Mouse (Mus musculus) small intestine, adult 2 months (tissue): ENCODE results near the gene Gm17482. TPM values are rescaled to one million over a fixed set of nuclear protein-coding genes. Genes with fewer than 3 reads are reported as not detected.
A peak's percentile ranks its signal among the peaks of the same experiment; 100 is the strongest.

Source experiments
- H3K27ac ChIP-seq: fragments of 200-500 bp; 2 replicates; pipeline ENCODE4 v1.5.1; 2012; ENCODE audit warnings: low read depth, low read length, control low read depth, inconsistent platforms; ENCODE audit not compliant: insufficient read depth
- H3K27me3 ChIP-seq: fragments of 200-500 bp; 2 replicates; pipeline ENCODE4 v1.6.1; 2012; ENCODE audit warnings: mild to moderate bottlenecking, moderate library complexity, low read length, inconsistent platforms; ENCODE audit not compliant: control insufficient read depth, insufficient read depth
- H3K36me3 ChIP-seq: fragments of 200-500 bp; 2 replicates; pipeline ENCODE4 v1.6.1; 2012; ENCODE audit warnings: mild to moderate bottlenecking, low read length, control low read depth, inconsistent platforms; ENCODE audit not compliant: control insufficient read depth, insufficient read depth
- H3K4me1 ChIP-seq: fragments of 200-500 bp; 2 replicates; pipeline ENCODE4 v1.6.1; 2012; ENCODE audit warnings: low read length, inconsistent platforms, mixed read lengths; ENCODE audit not compliant: control insufficient read depth, insufficient read depth, insufficient read length
- H3K4me3 ChIP-seq: fragments of 200-500 bp; 2 replicates; pipeline ENCODE4 v1.5.1; 2012; ENCODE audit warnings: low read depth, mild to moderate bottlenecking, control low read depth, inconsistent platforms, low read length, moderate library complexity
- CTCF ChIP-seq: fragments of 200-500 bp; IDR thresholded peaks from 2 replicates; pipeline ENCODE4 v1.5.1; 2012; ENCODE audit warnings: low read depth, mild to moderate bottlenecking, control low read depth, inconsistent platforms, low read length, moderate library complexity, mixed read lengths; ENCODE audit not compliant: insufficient replicate concordance, insufficient read length; ENCODE audit errors: extremely low read depth
- POLR2A ChIP-seq: fragments of 200-500 bp; IDR thresholded peaks from 2 replicates; pipeline ENCODE4 v1.6.1; 2012; ENCODE audit warnings: low read depth, mild to moderate bottlenecking, control low read depth, inconsistent platforms, low read length, moderate library complexity
- WGBS: fragments of 180-500 bp; shearing (Covaris S2); methylation state at CpG from one replicate; pipeline ENCODE4 v1.1.7; 2018; 5-methylcytosine and 5-hydroxymethylcytosine counted together
- polyA plus RNA-seq: library from polyadenylated mRNA; depleted of rRNA; stranded (reverse); fragments of >200 nt; gene quantifications from 2 replicates; pipeline ENCODE4 v1.2.3, GENCODE M21; 2012

Gm17482 gene
- polyA plus RNA-seq, 1 experiment = not detected

DNA sequence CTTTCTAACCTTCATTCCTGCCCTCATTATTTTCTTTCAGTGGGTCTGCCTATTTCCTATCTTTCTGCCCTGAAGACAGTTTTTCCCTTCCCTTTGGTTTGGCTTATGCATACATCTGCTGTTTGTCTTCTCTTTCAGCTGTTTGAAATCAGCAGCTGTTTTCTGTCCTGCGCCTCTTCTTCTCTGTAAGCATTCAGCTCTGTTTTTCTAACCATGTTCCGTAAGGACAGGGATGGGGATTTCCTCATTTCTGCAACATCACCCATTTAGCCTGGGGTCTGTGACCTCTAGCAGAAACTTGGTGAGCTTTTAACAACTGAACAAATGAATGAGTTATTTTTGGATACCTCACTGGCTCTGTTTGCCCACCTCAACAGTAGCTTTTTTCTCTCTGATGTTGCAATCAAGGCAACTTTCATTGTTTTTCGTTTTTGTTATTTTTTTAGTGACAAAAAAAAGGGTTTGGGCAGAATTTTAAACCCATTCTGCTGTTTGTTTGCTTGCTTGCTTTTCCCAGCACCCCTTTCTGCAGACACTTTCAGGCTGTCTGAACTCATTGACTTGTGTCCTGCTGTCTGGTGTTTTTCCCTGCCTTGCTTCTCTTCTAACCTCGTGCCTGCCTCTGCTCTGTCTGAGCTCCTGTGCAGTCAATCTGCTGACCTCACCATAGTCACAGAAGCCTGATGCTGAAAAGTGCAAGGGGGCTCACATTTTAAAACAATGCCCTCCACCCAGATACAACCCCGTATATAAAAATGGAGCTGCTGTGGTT lies 14.8 kb upstream of the Gm17482 start:
- Histone ChIP-seq H3K4me1 (no peaks in the 10 kb centered on the region), H3K27ac (no peak overlapping the region), H3K4me3 (no peak overlapping the region), H3K27me3 (no peaks in the 10 kb centered on the region), H3K36me3 (no peaks in the 10 kb centered on the region)
- 59% methylated on average over 5 of the region's 5 CpGs for WGBS
- TF ChIP-seq POLR2A (no peak), CTCF (no peak)

DNA sequence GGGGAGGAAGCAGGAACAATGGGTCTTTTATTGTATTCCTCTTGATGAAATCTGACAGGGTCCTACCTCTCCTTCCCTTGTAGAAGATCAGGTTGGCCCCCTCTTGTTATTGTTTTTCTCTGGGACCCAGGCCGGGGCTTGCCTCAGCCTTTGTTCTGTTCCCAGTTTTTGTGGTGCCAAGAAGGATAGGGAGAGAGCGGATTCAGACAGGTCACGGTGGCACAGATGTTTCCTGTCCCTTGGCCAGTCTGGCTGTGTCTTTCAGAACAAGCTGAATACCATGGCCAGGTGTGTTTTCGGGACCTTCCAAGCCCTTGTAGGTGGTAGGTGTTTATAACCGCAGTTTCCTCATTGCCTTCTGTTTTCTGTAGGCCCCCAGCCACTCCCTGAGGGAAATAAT lies 14.0 kb upstream of the Gm17482 start:
- no peaks in the 10 kb centered on the region for H3K36me3 ChIP-seq
- TF ChIP-seq CTCF = no peak
- TF ChIP-seq POLR2A = no peak
- 33% methylated on average over 5 of the region's 5 CpGs for WGBS
- H3K4me3 ChIP-seq = no peak overlapping the region
- no peak overlapping the region for H3K27ac ChIP-seq
- H3K27me3 ChIP-seq = no peaks in the 10 kb centered on the region
- H3K4me1 ChIP-seq = no peaks in the 10 kb centered on the region

DNA sequence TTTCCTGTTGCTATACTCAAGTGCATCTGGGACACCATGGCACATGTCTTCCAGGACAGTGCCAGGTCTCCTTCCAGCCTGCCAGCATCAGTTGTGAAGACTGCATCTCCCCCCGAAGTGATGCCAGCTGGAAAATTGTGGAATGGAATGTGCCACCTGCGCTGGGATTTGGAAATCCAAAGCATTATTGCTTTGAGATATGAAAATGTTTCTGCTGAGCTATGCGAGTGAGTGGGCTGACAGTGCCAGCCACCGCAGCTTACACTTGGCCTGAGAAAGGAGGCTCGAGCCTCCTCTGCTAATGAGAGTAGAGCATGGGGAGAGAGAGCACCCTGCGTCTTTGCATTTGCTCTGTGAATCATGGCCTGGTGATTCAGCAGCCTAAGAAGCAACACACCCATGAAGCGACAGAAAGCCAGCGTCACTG lies 5.9 kb upstream of the Gm17482 start:
- H3K36me3 ChIP-seq = no peaks in the 10 kb centered on the region
- H3K4me3 ChIP-seq = no peak overlapping the region
- WGBS = 83% methylated on average over 8 of the region's 8 CpGs
- H3K27ac ChIP-seq = no peak overlapping the region
- no peaks in the 10 kb centered on the region for H3K4me1 ChIP-seq
- H3K27me3 ChIP-seq = no peaks in the 10 kb centered on the region; the same call in 1 of the 2 replicates
- no peak for TF ChIP-seq POLR2A
- no peak for TF ChIP-seq CTCF

DNA sequence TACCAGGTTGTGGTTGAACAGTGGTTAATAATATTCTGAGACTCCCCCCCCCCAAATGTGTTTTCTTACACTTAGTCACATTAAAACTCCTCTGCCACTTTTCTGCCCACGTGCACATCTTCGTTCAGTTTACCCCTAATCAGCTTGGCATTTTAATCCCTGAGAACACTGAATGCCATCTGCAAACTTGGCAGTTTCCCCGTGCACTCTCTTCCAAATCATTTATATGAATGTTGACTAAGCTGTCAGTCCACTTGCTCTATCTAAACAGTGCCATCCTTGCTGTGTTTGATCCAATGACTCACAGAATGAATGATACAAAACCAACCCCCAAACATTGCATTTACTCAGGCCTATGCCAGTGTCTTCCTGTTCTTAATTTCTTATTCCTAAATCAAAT lies 1.6 kb upstream of the Gm17482 start:
- TF ChIP-seq CTCF = no peak
- TF ChIP-seq POLR2A = no peak
- Histone ChIP-seq H3K4me1 (no peaks in the 10 kb centered on the region), H3K27me3 (no peaks in the 10 kb centered on the region; the same call in 1 of the 2 replicates), H3K4me3 (no peak overlapping the region), H3K36me3 (no peaks in the 10 kb centered on the region), H3K27ac (no peak overlapping the region)
- 45% methylated on average over 3 of the region's 3 CpGs for WGBS

DNA sequence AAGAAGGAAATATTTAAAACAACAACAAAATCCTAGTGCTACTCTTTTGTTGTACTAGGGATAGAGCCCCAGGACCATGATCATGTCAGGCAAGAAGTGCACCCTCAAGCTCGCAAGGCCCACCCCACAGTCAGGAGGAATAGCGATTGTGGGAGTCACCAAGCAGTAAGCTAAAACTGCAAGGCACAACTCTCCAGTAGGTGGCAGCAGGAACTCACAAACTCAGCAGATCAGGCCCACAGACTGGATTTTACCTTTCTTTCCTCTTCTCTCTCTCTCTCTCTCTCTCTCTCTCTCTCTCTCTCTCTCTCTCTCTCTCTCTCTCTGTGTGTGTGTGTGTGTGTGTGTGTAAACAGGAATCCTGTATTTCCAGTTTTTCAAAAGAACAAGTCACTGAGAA lies 386 bp downstream of the Gm17482 start:
- Histone ChIP-seq H3K27ac (no peak overlapping the region), H3K4me1 (no peaks in the 10 kb centered on the region), H3K27me3 (no peaks in the 10 kb centered on the region; the same call in 1 of the 2 replicates), H3K36me3 (no peaks in the 10 kb centered on the region), H3K4me3 (no peak overlapping the region)
- TF ChIP-seq CTCF = peak; percentile 76
- TF ChIP-seq POLR2A = no peak
- WGBS = 6% methylated on average over 2 of the region's 2 CpGs

DNA sequence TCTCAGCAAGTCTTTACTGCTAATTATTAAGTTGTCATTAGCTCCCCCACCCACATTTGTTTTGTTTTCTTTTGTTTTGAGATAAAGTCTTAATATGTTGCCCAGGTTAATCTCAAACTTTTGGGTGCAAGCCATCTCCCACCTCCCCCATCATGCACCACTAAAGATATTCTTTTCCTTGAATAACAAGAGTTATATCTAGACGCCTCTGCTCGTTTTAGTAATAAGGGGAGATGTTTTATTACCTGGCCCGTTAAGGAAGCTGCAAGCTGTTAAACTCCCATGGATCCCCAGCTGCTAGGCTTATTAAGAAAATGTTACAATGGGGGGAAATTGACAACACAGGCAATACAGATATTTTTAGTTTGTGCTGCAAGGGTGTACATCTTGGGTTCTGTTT lies 3.4 kb downstream of the Gm17482 start:
- no peaks in the 10 kb centered on the region for H3K36me3 ChIP-seq

DNA sequence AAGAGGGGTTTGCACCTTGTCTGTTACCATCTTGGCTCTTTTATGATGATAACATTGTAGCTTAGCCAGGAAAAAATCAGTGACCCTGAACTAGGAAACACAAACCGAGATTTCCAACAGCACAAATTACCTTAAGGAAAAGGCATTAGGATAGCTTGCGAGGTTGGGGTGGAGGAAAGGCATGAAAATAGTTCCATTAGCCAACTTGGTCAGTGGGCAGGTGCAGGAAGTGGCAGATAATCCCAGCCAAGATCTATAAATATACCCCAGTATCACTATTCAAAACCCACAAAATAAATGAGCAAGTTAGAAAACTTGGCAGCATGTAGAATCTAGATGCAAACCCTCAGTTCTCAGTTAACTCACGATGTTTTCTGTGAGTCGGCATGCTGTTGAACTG lies 4.7 kb downstream of the Gm17482 start:
- 47% methylated on average over 4 of the region's 4 CpGs for WGBS
- H3K27me3 ChIP-seq = no peaks in the 10 kb centered on the region
- no peak overlapping the region for H3K27ac ChIP-seq
- no peak overlapping the region for H3K4me3 ChIP-seq
- no peaks in the 10 kb centered on the region for H3K4me1 ChIP-seq
- TF ChIP-seq CTCF (no peak), POLR2A (no peak)
- H3K36me3 ChIP-seq = no peaks in the 10 kb centered on the region

More for the DNA sequence above, 3.4 kb downstream of the Gm17482 start:
- Histone ChIP-seq H3K4me1 (no peaks in the 10 kb centered on the region), H3K27me3 (no peaks in the 10 kb centered on the region), H3K27ac (no peak overlapping the region), H3K4me3 (no peak overlapping the region)
- WGBS = 35% methylated on average over 3 of the region's 3 CpGs
- TF ChIP-seq POLR2A (no peak), CTCF (no peak)
